Mouse (Mus musculus): Measurements from ENCODE around the gene Celf6. TPM values are rescaled to one million over a fixed set of nuclear protein-coding genes. Genes with fewer than 3 reads are reported as not detected.

Gene Celf6
- polyA plus RNA-seq, 2 experiments, result 0.02 TPM; not detected in 1

GRCm38 (mm10) chr9:59547869-59548268, 29.8 kb upstream of the Celf6 start:
- Histone ChIP-seq H3K4me1 (replicated peaks; ENCODE audit: control insufficient read depth in 2 of 2, insufficient read depth in 2 of 2, low read length in 1 of 2) (no peaks in the 10 kb centered on the region; a peak in 2 of 4 replicates), H3K27ac (no peak overlapping the region), H3K4me3 (ENCODE audit: insufficient read depth in 1 of 2, low read depth in 2 of 2, low read length in 2 of 2) (no peak overlapping the region), H3K36me3 (replicated peaks; ENCODE audit: control insufficient read depth, insufficient read depth, low read depth) (no peaks in the 10 kb centered on the region), H3K4me2 (ENCODE audit: low read depth) (no peak overlapping the region), H3K9ac (replicated peaks) (no peak overlapping the region), H3K9me3 (ENCODE audit: control insufficient read depth, low read length) (no peaks in the 10 kb centered on the region), H3K27me3 (ENCODE audit: control insufficient read depth, insufficient read depth, low read length) (no peaks in the 10 kb centered on the region)
- ATAC-seq (ENCODE audit: insufficient read depth) (no peak), DNase-seq (ENCODE audit: low read depth in 3 of 3, low spot score in 3 of 3) (no peak)
- TF ChIP-seq CTCF (IDR thresholded peaks at IDR 0.05; ENCODE audit: low read depth), result no peak
- no peak for TF ChIP-seq EP300 (IDR thresholded peaks at IDR 0.05; ENCODE audit: low read depth)
- WGBS (ENCODE audit: insufficient replicate concordance), result 60% methylated on average over 1 of the region's 1 CpGs

DNA sequence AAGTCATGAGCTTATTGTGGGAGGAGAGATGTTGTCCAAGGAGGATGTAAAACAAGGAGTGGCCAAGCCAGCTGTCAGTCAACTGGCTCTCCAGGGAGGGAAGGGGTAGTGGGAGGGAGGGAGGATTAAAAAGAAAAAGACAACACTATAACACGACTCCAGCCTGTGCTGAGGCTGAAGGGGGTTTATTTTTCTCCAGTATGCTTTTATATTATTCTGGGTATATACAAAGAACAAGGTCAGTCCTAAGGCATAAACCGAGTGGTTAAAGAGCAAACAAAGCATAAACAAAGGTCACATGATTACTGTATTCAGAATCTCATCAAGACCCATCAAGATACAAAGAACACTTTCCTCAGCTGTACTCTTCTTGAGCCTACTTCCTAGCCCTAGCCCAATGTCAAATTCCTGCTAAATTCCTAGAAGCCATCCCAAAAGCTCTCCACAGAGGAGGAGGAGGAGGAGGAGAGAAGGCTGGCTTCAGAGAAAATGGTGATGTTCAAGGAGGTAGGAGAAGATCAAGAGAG, 28.7 kb upstream of the Celf6 start:
- 38% methylated on average over 2 of the region's 2 CpGs for WGBS (ENCODE audit: insufficient replicate concordance)
- no peak overlapping the region for H3K4me3 ChIP-seq (ENCODE audit: insufficient read depth in 1 of 2, low read depth in 2 of 2, low read length in 2 of 2)
- H3K36me3 ChIP-seq (replicated peaks; ENCODE audit: control insufficient read depth, insufficient read depth, low read depth), result no peaks in the 10 kb centered on the region
- no peak for DNase-seq (ENCODE audit: low read depth in 3 of 3, low spot score in 3 of 3)
- no peak for TF ChIP-seq CTCF (IDR thresholded peaks at IDR 0.05; ENCODE audit: low read depth)
- no peak for TF ChIP-seq EP300 (IDR thresholded peaks at IDR 0.05; ENCODE audit: low read depth)
- H3K27ac ChIP-seq, result no peak overlapping the region
- ATAC-seq (ENCODE audit: insufficient read depth), result no peak
- no peaks in the 10 kb centered on the region; a peak in 2 of 4 replicates for H3K4me1 ChIP-seq (replicated peaks; ENCODE audit: control insufficient read depth in 2 of 2, insufficient read depth in 2 of 2, low read length in 1 of 2)
- no peaks in the 10 kb centered on the region for H3K9me3 ChIP-seq (ENCODE audit: control insufficient read depth, low read length)
- no peaks in the 10 kb centered on the region for H3K27me3 ChIP-seq (ENCODE audit: control insufficient read depth, insufficient read depth, low read length)
- no peak overlapping the region for H3K9ac ChIP-seq (replicated peaks)
- no peak overlapping the region for H3K4me2 ChIP-seq (ENCODE audit: low read depth)

DNA sequence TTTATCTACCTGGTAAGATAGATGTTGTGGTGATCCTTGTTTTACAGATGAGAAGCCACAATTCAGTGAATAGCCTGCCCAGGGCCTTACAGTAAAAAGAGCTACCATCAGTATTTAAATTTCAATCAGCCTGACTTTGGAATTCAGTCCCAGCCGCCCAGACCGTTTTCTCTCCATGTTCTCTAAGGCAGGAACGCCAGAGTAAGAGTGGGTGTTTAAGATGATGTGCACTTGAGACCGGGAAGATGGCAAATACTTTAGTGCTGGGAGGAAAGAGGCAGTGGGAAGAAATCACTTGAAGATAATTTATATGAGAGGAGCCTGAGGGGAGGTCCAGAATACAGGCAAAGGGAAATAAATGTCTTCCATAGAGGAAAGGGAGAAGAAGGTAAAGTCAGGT, 27.6 kb upstream of the Celf6 start:
- Histone ChIP-seq H3K27ac (no peak overlapping the region), H3K4me2 (ENCODE audit: low read depth) (no peak overlapping the region), H3K36me3 (replicated peaks; ENCODE audit: control insufficient read depth, insufficient read depth, low read depth) (no peaks in the 10 kb centered on the region), H3K27me3 (ENCODE audit: control insufficient read depth, insufficient read depth, low read length) (no peaks in the 10 kb centered on the region), H3K9me3 (ENCODE audit: control insufficient read depth, low read length) (no peaks in the 10 kb centered on the region), H3K4me3 (ENCODE audit: insufficient read depth in 1 of 2, low read depth in 2 of 2, low read length in 2 of 2) (no peak overlapping the region), H3K9ac (replicated peaks) (no peak overlapping the region), H3K4me1 (replicated peaks; ENCODE audit: control insufficient read depth in 2 of 2, insufficient read depth in 2 of 2, low read length in 1 of 2) (no peaks in the 10 kb centered on the region; a peak in 1 of 4 replicates)
- no peak for ATAC-seq (ENCODE audit: insufficient read depth)
- no peak for TF ChIP-seq EP300 (IDR thresholded peaks at IDR 0.05; ENCODE audit: low read depth)
- no peak for TF ChIP-seq CTCF (IDR thresholded peaks at IDR 0.05; ENCODE audit: low read depth)
- WGBS (ENCODE audit: insufficient replicate concordance), result 69% methylated on average over 4 of the region's 4 CpGs
- no peak for DNase-seq (ENCODE audit: low read depth in 3 of 3, low spot score in 3 of 3)

DNA sequence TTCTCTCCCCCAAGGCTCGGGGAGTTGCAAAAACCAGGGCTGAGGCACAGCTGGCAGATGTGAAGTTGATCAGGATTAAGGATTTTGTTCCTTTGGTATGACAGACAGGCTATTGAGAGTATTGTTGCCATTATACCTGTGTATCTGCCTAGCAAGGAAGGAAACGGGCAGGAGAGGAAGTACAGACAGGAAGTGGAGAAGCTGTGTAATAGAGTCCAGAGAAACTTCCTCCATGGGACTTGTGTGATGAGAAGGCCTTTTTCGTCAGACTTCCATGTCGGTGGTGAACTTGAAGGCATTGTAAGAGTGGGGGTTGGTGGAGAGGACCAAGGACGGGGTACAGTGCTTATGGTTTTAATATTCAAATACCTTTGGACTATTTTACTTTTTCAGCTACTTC, 26.7 kb upstream of the Celf6 start:
- H3K9ac ChIP-seq (replicated peaks), result no peak overlapping the region
- no peaks in the 10 kb centered on the region; a peak in 1 of 4 replicates for H3K4me1 ChIP-seq (replicated peaks; ENCODE audit: control insufficient read depth in 2 of 2, insufficient read depth in 2 of 2, low read length in 1 of 2)
- ATAC-seq (ENCODE audit: insufficient read depth), result no peak
- no peak for TF ChIP-seq CTCF (IDR thresholded peaks at IDR 0.05; ENCODE audit: low read depth)
- TF ChIP-seq EP300 (IDR thresholded peaks at IDR 0.05; ENCODE audit: low read depth), result no peak
- no peak overlapping the region for H3K4me3 ChIP-seq (ENCODE audit: insufficient read depth in 1 of 2, low read depth in 2 of 2, low read length in 2 of 2)
- no peak for DNase-seq (ENCODE audit: low read depth in 3 of 3, low spot score in 3 of 3)
- no peaks in the 10 kb centered on the region for H3K36me3 ChIP-seq (replicated peaks; ENCODE audit: control insufficient read depth, insufficient read depth, low read depth)
- no peak overlapping the region for H3K4me2 ChIP-seq (ENCODE audit: low read depth)
- no peaks in the 10 kb centered on the region for H3K27me3 ChIP-seq (ENCODE audit: control insufficient read depth, insufficient read depth, low read length)
- no peak overlapping the region for H3K27ac ChIP-seq
- H3K9me3 ChIP-seq (ENCODE audit: control insufficient read depth, low read length), result no peaks in the 10 kb centered on the region
- WGBS (ENCODE audit: insufficient replicate concordance), result 41% methylated on average over 5 of the region's 5 CpGs

- H3K27ac ChIP-seq, result no peak overlapping the region
- WGBS (ENCODE audit: insufficient replicate concordance), result 49% methylated on average over 3 of the region's 3 CpGs
These were observed 26.1 kb upstream of the Celf6 start for GRCm38 (mm10) chr9:59551620-59552031.

More at GRCm38 (mm10) chr9:59551620-59552031, 26.1 kb upstream of the Celf6 start:
- H3K4me1 ChIP-seq (replicated peaks; ENCODE audit: control insufficient read depth in 2 of 2, insufficient read depth in 2 of 2, low read length in 1 of 2), result no peaks in the 10 kb centered on the region; a peak in 1 of 4 replicates
- DNase-seq (ENCODE audit: low read depth in 3 of 3, low spot score in 3 of 3) (no peak), ATAC-seq (ENCODE audit: insufficient read depth) (no peak)
- H3K9ac ChIP-seq (replicated peaks), result no peak overlapping the region
- H3K4me2 ChIP-seq (ENCODE audit: low read depth), result no peak overlapping the region
- no peak overlapping the region for H3K4me3 ChIP-seq (ENCODE audit: insufficient read depth in 1 of 2, low read depth in 2 of 2, low read length in 2 of 2)
- H3K36me3 ChIP-seq (replicated peaks; ENCODE audit: control insufficient read depth, insufficient read depth, low read depth), result no peaks in the 10 kb centered on the region
- no peaks in the 10 kb centered on the region for H3K27me3 ChIP-seq (ENCODE audit: control insufficient read depth, insufficient read depth, low read length)
- TF ChIP-seq EP300 (IDR thresholded peaks at IDR 0.05; ENCODE audit: low read depth) (no peak), CTCF (IDR thresholded peaks at IDR 0.05; ENCODE audit: low read depth) (no peak)
- H3K9me3 ChIP-seq (ENCODE audit: control insufficient read depth, low read length), result no peaks in the 10 kb centered on the region

Measured in liver, embryonic 14.5 days (tissue).